Mouse (Mus musculus): Measurements from ENCODE around the gene Tsc22d4.

Tsc22d4 gene

GRCm38 (mm10) chr5:137770709-137771108 is 25.2 kb downstream of the Tsc22d4 start:
- no peak for DNase-seq

- no peak for DNase-seq
Observed at GRCm38 (mm10) chr5:137772755-137773154, 27.2 kb downstream of the Tsc22d4 start.

GRCm38 (mm10) chr5:137775587-137776290 is 30.2 kb downstream of the Tsc22d4 start:
- DNase-seq: no peak

- peak; percentile 38 to 57 for DNase-seq
Observed at GRCm38 (mm10) chr5:137776408-137776918, 30.9 kb downstream of the Tsc22d4 start.

GRCm38 (mm10) chr5:137777267-137777845 is 31.8 kb downstream of the Tsc22d4 start:
- no peak for DNase-seq

GRCm38 (mm10) chr5:137778635-137779034 is 33.1 kb downstream of the Tsc22d4 start, which contains the start of gene Ppp1r35:
TSS of gene Ppp1r35 (plus strand) at chr5:137778849.
- peak; percentile 96 for DNase-seq

- DNase-seq: peak; percentile 46 to 63
Observed at GRCm38 (mm10) chr5:137779053-137779933, 33.8 kb downstream of the Tsc22d4 start.

GRCm38 (mm10) chr5:137781661-137782060 is 36.1 kb downstream of the Tsc22d4 start:
- no peak for DNase-seq

GRCm38 (mm10) chr5:137782776-137783522 is 37.4 kb downstream of the Tsc22d4 start:
- no peak for DNase-seq

- no peak for DNase-seq
Observed at GRCm38 (mm10) chr5:137783901-137784540, 38.5 kb downstream of the Tsc22d4 start.

GRCm38 (mm10) chr5:137784546-137784945 is 39.0 kb downstream of the Tsc22d4 start:
- peak in 1 of 2 experiments; percentile 40 for DNase-seq

- DNase-seq: peak in 1 of 2 experiments; percentile 80
Observed at GRCm38 (mm10) chr5:137785164-137786031, 39.9 kb downstream of the Tsc22d4 start.

GRCm38 (mm10) chr5:137786109-137786942 is 40.8 kb downstream of the Tsc22d4 start:
- peak; percentile 98 to 99 for DNase-seq

GRCm38 (mm10) chr5:137787151-137787928 is 41.8 kb downstream of the Tsc22d4 start, which contains the start of the genes Mepce and Zcwpw1:
TSS of gene Mepce (minus strand) at chr5:137787655.
TSS of gene Zcwpw1 (plus strand) at chr5:137787798.
- peak; percentile 95 to 97 for DNase-seq

- DNase-seq: peak; percentile 20 to 62
Observed at GRCm38 (mm10) chr5:137788171-137788570, 42.6 kb downstream of the Tsc22d4 start.

GRCm38 (mm10) chr5:137788946-137789531 is 43.5 kb downstream of the Tsc22d4 start:
- no peak for DNase-seq

GRCm38 (mm10) chr5:137791553-137791952 is 46.0 kb downstream of the Tsc22d4 start:
- no peak for DNase-seq

- DNase-seq: no peak
Observed at GRCm38 (mm10) chr5:137796606-137797005, 51.1 kb downstream of the Tsc22d4 start.
